Mouse (Mus musculus) right cerebral cortex, postnatal 25 days (tissue): ENCODE data around the gene Gtf2i.
A peak's percentile ranks its signal among the peaks of the same experiment; 100 is the strongest.

ENCODE experiments used
- DNase-seq: peaks from one replicate; pipeline ENCODE4 v3.0.0; 2022

The Gtf2i gene

GRCm38 (mm10) chr5:134237936-134238760, 76.4 kb downstream of the Gtf2i start:
- no peak for DNase-seq

- no peak for DNase-seq
Observed at GRCm38 (mm10) chr5:134237508-134237907, 77.1 kb downstream of the Gtf2i start.

- no peak for DNase-seq
Observed at GRCm38 (mm10) chr5:134236796-134237195, 77.8 kb downstream of the Gtf2i start.

GRCm38 (mm10) chr5:134236241-134236640, 78.3 kb downstream of the Gtf2i start:
- no peak for DNase-seq

GRCm38 (mm10) chr5:134235111-134235510, 79.4 kb downstream of the Gtf2i start:
- peak; percentile 38 for DNase-seq

GRCm38 (mm10) chr5:134234205-134234604, 80.4 kb downstream of the Gtf2i start:
- no peak for DNase-seq

- no peak for DNase-seq
Observed at GRCm38 (mm10) chr5:134233244-134233651, 81.3 kb downstream of the Gtf2i start.

GRCm38 (mm10) chr5:134232568-134232967, 82.0 kb downstream of the Gtf2i start:
- no peak for DNase-seq

GRCm38 (mm10) chr5:134232111-134232510, 82.4 kb downstream of the Gtf2i start:
- no peak for DNase-seq

GRCm38 (mm10) chr5:134231376-134231775, 83.2 kb downstream of the Gtf2i start:
- DNase-seq, result no peak

- no peak for DNase-seq
Observed at GRCm38 (mm10) chr5:134229391-134229790, 85.2 kb downstream of the Gtf2i start, which contains the start of gene Ncf1. Ncf1 (minus strand) TSS chr5:134229625.

- no peak for DNase-seq
Observed at GRCm38 (mm10) chr5:134228249-134228638, 86.3 kb downstream of the Gtf2i start.

- DNase-seq, result no peak
Observed at GRCm38 (mm10) chr5:134227574-134228248, 86.8 kb downstream of the Gtf2i start.

GRCm38 (mm10) chr5:134226946-134227345, 87.6 kb downstream of the Gtf2i start:
- no peak for DNase-seq

GRCm38 (mm10) chr5:134225110-134225901, 89.3 kb downstream of the Gtf2i start:
- no peak for DNase-seq

- DNase-seq, result no peak
Observed at GRCm38 (mm10) chr5:134221708-134222150, 92.8 kb downstream of the Gtf2i start.

GRCm38 (mm10) chr5:134221278-134221677, 93.3 kb downstream of the Gtf2i start:
- DNase-seq, result no peak

GRCm38 (mm10) chr5:134217900-134218299, 96.7 kb downstream of the Gtf2i start:
- no peak for DNase-seq

- no peak for DNase-seq
Observed at GRCm38 (mm10) chr5:134214021-134214806, 100.3 kb downstream of the Gtf2i start.

GRCm38 (mm10) chr5:134209931-134210554, 104.5 kb downstream of the Gtf2i start:
- no peak for DNase-seq

- no peak for DNase-seq
Observed at GRCm38 (mm10) chr5:134206721-134207120, 107.8 kb downstream of the Gtf2i start.

- DNase-seq, result no peak
Observed at GRCm38 (mm10) chr5:134193664-134194063, 120.9 kb downstream of the Gtf2i start.
